Mouse (Mus musculus): ENCODE data around the gene Hmmr. TPM values are rescaled to one million over a fixed set of nuclear protein-coding genes. Genes with fewer than 3 reads are reported as not detected.

Gene Hmmr
- polyA plus RNA-seq, 1 experiment from 2014 or later, result 54.1 TPM

- Histone ChIP-seq H3K4me1 (ENCODE audit: control insufficient read depth, insufficient read depth, low read length) (peaks cover 7% of the 10 kb centered on the region; the same call in 1 of the 2 replicates), H3K27ac (ENCODE audit: low read depth, low read length) (no peak overlapping the region), H3K4me2 (ENCODE audit: low read depth) (peak overlapping the region; percentile 76), H3K36me3 (ENCODE audit: control insufficient read depth, insufficient read depth, low read length) (no peaks in the 10 kb centered on the region; the same call in 1 of the 2 replicates), H3K9me3 (ENCODE audit: control insufficient read depth, low read length) (no peaks in the 10 kb centered on the region), H3K27me3 (ENCODE audit: control insufficient read depth, insufficient read depth, low read length) (no peaks in the 10 kb centered on the region), H3K9ac (ENCODE audit: low read length) (peak overlapping the region; percentile 72), H3K4me3 (ENCODE audit: low read depth, low read length) (peak overlapping the region; percentile 84)
- 1% methylated on average over 28 of the region's 28 CpGs for WGBS
- ATAC-seq (ENCODE audit: insufficient read depth, low FRiP score, low TSS enrichment), result peak; percentile 40
- no peak for DNase-seq (ENCODE audit: low spot score)
Observed at GRCm38 (mm10) chr11:40692101-40692509, 41.1 kb downstream of the Hmmr start.

DNA sequence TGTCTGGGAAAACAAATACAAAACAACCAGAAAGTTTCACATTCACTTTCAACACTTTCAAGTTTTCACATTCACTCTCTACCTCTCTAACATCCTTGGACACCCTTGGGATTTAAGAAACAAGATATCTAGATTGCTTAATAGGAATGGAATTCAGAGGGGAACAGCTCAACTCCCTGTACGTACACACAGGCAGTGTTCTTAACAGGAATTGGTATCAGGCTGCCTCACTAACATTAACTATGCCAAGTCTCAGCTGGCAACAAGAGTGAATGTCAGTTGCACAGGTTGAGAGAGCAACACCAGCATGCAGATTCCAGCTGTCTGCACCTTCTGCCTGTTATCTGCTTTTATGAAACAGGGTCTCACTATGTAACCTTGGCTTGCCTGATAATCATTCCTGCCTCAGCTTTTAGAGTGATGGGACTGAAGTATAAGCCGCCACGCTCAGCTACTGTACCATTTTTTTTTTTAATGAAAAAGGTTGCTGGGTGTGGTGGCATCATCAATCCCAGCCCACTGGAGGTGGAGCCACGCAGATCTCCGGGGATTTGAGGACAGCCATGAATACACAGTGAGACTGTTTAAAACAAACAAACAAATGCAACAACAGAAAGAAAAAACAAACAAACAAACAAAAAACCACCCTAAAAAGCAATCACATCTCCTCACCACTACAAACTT lies 42.6 kb downstream of the Hmmr start:
- Histone ChIP-seq H3K36me3 (ENCODE audit: control insufficient read depth, insufficient read depth, low read length) (peaks cover 3% of the 10 kb centered on the region; the same call in 1 of the 2 replicates), H3K27me3 (ENCODE audit: control insufficient read depth, insufficient read depth, low read length) (no peaks in the 10 kb centered on the region), H3K9me3 (ENCODE audit: control insufficient read depth, low read length) (no peaks in the 10 kb centered on the region), H3K4me3 (ENCODE audit: low read depth, low read length) (no peak overlapping the region), H3K4me2 (ENCODE audit: low read depth) (no peak overlapping the region), H3K27ac (ENCODE audit: low read depth, low read length) (no peak overlapping the region), H3K4me1 (ENCODE audit: control insufficient read depth, insufficient read depth, low read length) (peaks cover 7% of the 10 kb centered on the region; the same call in 1 of the 2 replicates), H3K9ac (ENCODE audit: low read length) (no peak overlapping the region)
- WGBS, result 85% methylated on average over 5 of the region's 5 CpGs
- no peak for ATAC-seq (ENCODE audit: insufficient read depth, low FRiP score, low TSS enrichment)
- DNase-seq (ENCODE audit: low spot score), result no peak

- H3K27me3 ChIP-seq (ENCODE audit: control insufficient read depth, insufficient read depth, low read length), result no peaks in the 10 kb centered on the region
- no peak for DNase-seq (ENCODE audit: low spot score)
- H3K4me2 ChIP-seq (ENCODE audit: low read depth), result no peak overlapping the region
- no peaks in the 10 kb centered on the region for H3K9me3 ChIP-seq (ENCODE audit: control insufficient read depth, low read length)
- no peak overlapping the region for H3K9ac ChIP-seq (ENCODE audit: low read length)
- ATAC-seq (ENCODE audit: insufficient read depth, low FRiP score, low TSS enrichment), result peak; percentile 58; the same call in 1 of the 2 replicates
- no peak overlapping the region for H3K27ac ChIP-seq (ENCODE audit: low read depth, low read length)
- peaks cover 13% of the 10 kb centered on the region for H3K36me3 ChIP-seq (ENCODE audit: control insufficient read depth, insufficient read depth, low read length)
- H3K4me3 ChIP-seq (ENCODE audit: low read depth, low read length), result no peak overlapping the region
- 30% methylated on average over 3 of the region's 3 CpGs for WGBS
- no peaks in the 10 kb centered on the region for H3K4me1 ChIP-seq (ENCODE audit: control insufficient read depth, insufficient read depth, low read length)
Observed at GRCm38 (mm10) chr11:40683295-40683694, 49.9 kb downstream of the Hmmr start.

DNA sequence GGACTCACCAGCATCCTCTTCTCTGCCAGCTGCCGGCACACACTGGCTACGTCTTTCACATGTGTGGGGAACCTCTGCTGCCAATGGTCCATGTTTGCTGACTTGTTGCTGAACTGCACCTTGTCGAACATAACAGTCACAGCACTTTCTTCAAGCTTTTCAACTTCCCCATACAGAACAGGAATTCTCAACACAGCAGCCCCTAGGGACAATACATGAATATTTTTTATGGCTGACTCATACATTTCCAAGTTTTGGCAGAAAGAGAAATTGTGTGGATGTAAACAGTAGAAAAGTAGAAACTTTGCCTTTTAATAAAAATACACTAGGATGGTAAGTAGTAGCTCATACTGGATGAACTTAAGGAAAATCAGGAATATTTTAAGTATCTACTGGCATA lies 50.8 kb downstream of the Hmmr start:
- Histone ChIP-seq H3K4me3 (ENCODE audit: low read depth, low read length) (no peak overlapping the region), H3K4me2 (ENCODE audit: low read depth) (no peak overlapping the region), H3K27me3 (ENCODE audit: control insufficient read depth, insufficient read depth, low read length) (no peaks in the 10 kb centered on the region), H3K9ac (ENCODE audit: low read length) (no peak overlapping the region), H3K36me3 (ENCODE audit: control insufficient read depth, insufficient read depth, low read length) (peaks cover 14% of the 10 kb centered on the region), H3K27ac (ENCODE audit: low read depth, low read length) (no peak overlapping the region), H3K4me1 (ENCODE audit: control insufficient read depth, insufficient read depth, low read length) (no peaks in the 10 kb centered on the region), H3K9me3 (ENCODE audit: control insufficient read depth, low read length) (no peaks in the 10 kb centered on the region)
- 95% methylated on average over 3 of the region's 3 CpGs for WGBS
- DNase-seq (ENCODE audit: low spot score), result no peak
- no peak for ATAC-seq (ENCODE audit: insufficient read depth, low FRiP score, low TSS enrichment)

DNA sequence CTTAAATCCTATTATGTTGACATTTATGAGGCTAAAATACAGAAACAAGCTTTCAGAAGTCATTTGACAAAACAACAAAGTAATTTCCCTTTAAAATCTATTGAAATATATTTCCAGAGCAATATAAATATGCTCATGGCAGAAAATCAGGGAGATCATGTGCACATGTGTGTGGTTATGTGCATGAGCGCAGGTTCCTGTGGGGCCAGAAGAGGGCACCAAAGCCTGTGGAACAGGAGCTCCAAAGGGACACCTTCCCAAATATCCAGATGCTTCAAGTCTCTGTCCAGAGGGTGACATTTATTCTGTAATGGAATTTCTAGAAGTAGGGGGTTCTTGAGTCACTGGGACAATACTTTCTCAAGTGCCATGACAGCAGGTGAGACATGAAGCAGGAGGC lies 56.1 kb downstream of the Hmmr start:
- Histone ChIP-seq H3K9me3 (ENCODE audit: control insufficient read depth, low read length) (no peaks in the 10 kb centered on the region), H3K27me3 (ENCODE audit: control insufficient read depth, insufficient read depth, low read length) (no peaks in the 10 kb centered on the region), H3K4me2 (ENCODE audit: low read depth) (no peak overlapping the region), H3K9ac (ENCODE audit: low read length) (no peak overlapping the region), H3K4me1 (ENCODE audit: control insufficient read depth, insufficient read depth, low read length) (no peaks in the 10 kb centered on the region), H3K27ac (ENCODE audit: low read depth, low read length) (no peak overlapping the region), H3K4me3 (ENCODE audit: low read depth, low read length) (no peak overlapping the region), H3K36me3 (ENCODE audit: control insufficient read depth, insufficient read depth, low read length) (peaks cover 10% of the 10 kb centered on the region)
- 100% methylated on average over 1 of the region's 1 CpGs for WGBS
- no peak for ATAC-seq (ENCODE audit: insufficient read depth, low FRiP score, low TSS enrichment)
- no peak for DNase-seq (ENCODE audit: low spot score)

- Histone ChIP-seq H3K27me3 (ENCODE audit: control insufficient read depth, insufficient read depth, low read length) (no peaks in the 10 kb centered on the region), H3K4me2 (ENCODE audit: low read depth) (no peak overlapping the region), H3K27ac (ENCODE audit: low read depth, low read length) (no peak overlapping the region), H3K9ac (ENCODE audit: low read length) (no peak overlapping the region), H3K36me3 (ENCODE audit: control insufficient read depth, insufficient read depth, low read length) (peaks cover 6% of the 10 kb centered on the region), H3K4me1 (ENCODE audit: control insufficient read depth, insufficient read depth, low read length) (no peaks in the 10 kb centered on the region), H3K9me3 (ENCODE audit: control insufficient read depth, low read length) (no peaks in the 10 kb centered on the region), H3K4me3 (ENCODE audit: low read depth, low read length) (no peak overlapping the region)
- DNase-seq (ENCODE audit: low spot score), result no peak
- ATAC-seq (ENCODE audit: insufficient read depth, low FRiP score, low TSS enrichment), result no peak
- 90% methylated on average over 4 of the region's 4 CpGs for WGBS
Observed at GRCm38 (mm10) chr11:40675014-40675730, 58.0 kb downstream of the Hmmr start.

Other genes starting within 250 kb of the Hmmr start
- 97.5 and 99.5 TPM in 2 replicates for gene Mat2b, start 38.2 kb downstream of the Hmmr start, polyA plus RNA-seq (2014; fragmentation: Nextera tagmentation; extraction: Ambion mirVana)
- gene Nudcd2, start 245 bp upstream of the Hmmr start, polyA plus RNA-seq (2014; fragmentation: Nextera tagmentation; extraction: Ambion mirVana), result 166 and 171 TPM in 2 replicates
- 40.7 and 45.1 TPM in 2 replicates for gene Ccng1, start 21.9 kb upstream of the Hmmr start, polyA plus RNA-seq (2014; fragmentation: Nextera tagmentation; extraction: Ambion mirVana)

Measured in neural tube, embryonic 11.5 days (tissue).